Mouse (Mus musculus): ENCODE results near the gene S100g.

GRCm38 (mm10) chrX:162964383-162964782, at the start of gene S100g:
- no peak for TF ChIP-seq CTCF (IDR thresholded peaks at IDR 0.05; ENCODE audit: borderline replicate concordance, control insufficient read depth, extremely low read depth, insufficient read depth, low read length, poor library complexity)
- TF ChIP-seq POLR2A (IDR thresholded peaks at IDR 0.05; ENCODE audit: control insufficient read depth, extremely low read depth, insufficient read depth, low read length, poor library complexity) = no peak
